Mouse (Mus musculus): Measurements from ENCODE around the gene Prdm16.

DNA sequence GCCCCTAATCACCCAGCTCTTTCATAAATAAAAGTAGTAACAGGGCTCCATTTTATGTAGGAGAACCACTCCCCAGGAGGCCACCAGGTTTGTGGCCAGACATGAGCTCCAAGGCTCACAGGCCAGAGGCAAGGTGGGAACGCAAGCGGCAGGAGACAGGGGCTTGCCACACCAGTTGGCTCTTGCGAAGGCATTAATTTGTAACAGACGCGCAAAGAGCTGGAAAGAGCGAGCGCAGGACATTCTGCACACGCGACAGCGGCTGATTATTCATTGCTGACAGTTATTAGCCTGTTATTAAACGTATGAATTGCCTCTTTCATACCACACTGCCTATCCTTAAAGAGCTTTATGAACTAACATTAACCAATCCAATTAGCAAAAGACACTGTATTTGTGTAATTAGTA lies 144.0 kb downstream of the Prdm16 start:
- TF ChIP-seq MYC (IDR thresholded peaks at IDR 0.05; ENCODE audit: low read depth, low read length) (no peak), CTCF (conservative IDR thresholded peaks at IDR 0.05 in 1 of 2, IDR thresholded peaks at IDR 0.05 in 1 of 2; ENCODE audit: low read depth in 2 of 2, low read length in 2 of 2) (no peak), USF2 (conservative IDR thresholded peaks at IDR 0.05; ENCODE audit: low read depth, low read length) (no peak), CHD1 (IDR thresholded peaks at IDR 0.05; ENCODE audit: low read depth, low read length) (no peak), POLR2A (IDR thresholded peaks at IDR 0.05; ENCODE audit: low read depth, low read length) (no peak), EP300 (IDR thresholded peaks at IDR 0.05; ENCODE audit: low read length) (no peak), CHD2 (IDR thresholded peaks at IDR 0.05; ENCODE audit: low read length) (no peak), MAX (IDR thresholded peaks at IDR 0.05; ENCODE audit: low read length) (no peak)
